Mouse (Mus musculus) cerebellum, postnatal 14 days (tissue): Measurements from ENCODE around the gene Mvb12b.

Experiments
- DNase-seq, 2 experiments: peaks; one replicate each; pipeline ENCODE4 v3.0.0; 2021; ENCODE audit warnings: mixed read lengths in 2 of 2

Mvb12b gene

DNA sequence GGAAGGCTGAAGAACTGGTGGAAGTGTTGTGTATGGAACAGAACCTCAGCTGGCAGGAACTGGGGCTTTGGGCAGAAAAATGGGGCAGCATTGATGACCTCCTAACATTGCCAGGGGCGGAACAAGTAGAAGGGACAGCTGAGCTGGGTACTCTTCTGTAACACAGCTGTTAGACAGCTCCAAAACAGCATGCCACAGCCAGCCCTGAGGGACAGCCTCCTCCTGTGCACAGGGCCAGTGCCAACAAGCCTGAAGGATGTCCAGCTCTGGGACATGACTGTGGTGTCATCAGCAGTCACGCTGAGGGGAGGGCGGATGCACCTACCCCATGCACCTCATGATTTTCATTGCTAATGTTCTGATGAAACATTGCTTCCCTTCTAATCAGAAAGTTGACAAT lies 78.7 kb downstream of the Mvb12b start:
- DNase-seq = no peak

- no peak for DNase-seq
Observed at GRCm38 (mm10) chr2:33808032-33808431, 79.7 kb downstream of the Mvb12b start.

DNA sequence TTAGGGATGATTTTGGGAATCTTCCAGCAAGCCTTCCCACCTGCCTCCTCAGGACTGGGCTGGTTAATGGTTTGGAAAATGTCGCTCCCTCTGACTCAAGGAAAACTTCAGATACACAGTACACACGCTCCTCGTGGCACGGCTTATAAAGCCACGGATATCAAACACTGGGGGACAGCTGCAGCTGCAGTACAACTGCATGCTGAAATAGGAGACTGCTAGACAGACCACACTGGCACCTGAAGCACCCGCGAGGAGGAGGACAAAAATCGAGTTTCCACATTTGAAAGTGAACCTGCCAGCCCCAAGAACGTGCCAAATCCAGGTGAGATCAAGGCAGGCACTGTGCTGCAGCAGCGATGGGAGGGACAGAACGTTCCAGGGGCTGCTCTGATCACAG lies 82.1 kb downstream of the Mvb12b start:
- no peak for DNase-seq

- DNase-seq = no peak
Observed at GRCm38 (mm10) chr2:33803717-33804214, 84.0 kb downstream of the Mvb12b start.

GRCm38 (mm10) chr2:33803083-33803615 lies 84.6 kb downstream of the Mvb12b start:
- no peak for DNase-seq

- no peak for DNase-seq
Observed at GRCm38 (mm10) chr2:33801760-33802159, 86.0 kb downstream of the Mvb12b start.

DNA sequence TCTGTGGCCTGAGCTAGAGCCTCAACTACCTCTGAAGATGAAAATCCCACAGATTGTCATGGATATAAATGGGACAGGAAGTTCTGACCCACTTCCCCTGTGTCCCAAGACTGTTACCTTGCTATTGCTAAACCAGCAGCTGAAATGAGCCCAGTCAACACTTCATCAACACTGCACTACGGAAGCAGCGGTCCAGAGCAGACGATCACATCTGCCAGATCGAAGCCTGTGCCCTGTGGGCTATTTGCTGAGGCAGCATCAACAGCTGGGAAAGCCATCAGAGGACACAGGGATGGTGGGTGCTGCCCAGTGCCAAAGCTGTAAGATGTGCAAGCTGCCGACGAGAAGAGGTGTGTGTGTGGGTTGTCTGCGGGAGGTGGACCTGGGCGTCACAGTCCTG lies 86.4 kb downstream of the Mvb12b start:
- DNase-seq = no peak

DNA sequence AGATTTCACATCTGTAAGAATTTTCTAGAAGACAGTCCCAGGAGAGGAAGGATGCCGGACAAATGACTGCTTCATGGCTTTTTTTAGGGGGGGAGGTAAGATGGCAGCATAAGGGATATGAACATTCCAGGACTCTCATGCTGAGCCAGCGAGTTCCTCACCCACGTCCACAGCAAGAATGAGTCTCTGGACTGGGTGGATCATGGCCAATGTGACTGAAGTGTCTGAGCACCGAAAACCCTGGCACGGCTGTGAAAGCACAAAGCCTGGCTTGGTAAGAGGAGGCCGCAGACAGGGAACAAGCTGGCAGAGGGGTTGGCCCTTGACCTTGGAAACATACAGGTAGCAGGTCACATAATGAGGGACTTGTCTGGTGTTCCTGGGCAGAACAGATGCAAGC lies 87.5 kb downstream of the Mvb12b start:
- DNase-seq = no peak

DNA sequence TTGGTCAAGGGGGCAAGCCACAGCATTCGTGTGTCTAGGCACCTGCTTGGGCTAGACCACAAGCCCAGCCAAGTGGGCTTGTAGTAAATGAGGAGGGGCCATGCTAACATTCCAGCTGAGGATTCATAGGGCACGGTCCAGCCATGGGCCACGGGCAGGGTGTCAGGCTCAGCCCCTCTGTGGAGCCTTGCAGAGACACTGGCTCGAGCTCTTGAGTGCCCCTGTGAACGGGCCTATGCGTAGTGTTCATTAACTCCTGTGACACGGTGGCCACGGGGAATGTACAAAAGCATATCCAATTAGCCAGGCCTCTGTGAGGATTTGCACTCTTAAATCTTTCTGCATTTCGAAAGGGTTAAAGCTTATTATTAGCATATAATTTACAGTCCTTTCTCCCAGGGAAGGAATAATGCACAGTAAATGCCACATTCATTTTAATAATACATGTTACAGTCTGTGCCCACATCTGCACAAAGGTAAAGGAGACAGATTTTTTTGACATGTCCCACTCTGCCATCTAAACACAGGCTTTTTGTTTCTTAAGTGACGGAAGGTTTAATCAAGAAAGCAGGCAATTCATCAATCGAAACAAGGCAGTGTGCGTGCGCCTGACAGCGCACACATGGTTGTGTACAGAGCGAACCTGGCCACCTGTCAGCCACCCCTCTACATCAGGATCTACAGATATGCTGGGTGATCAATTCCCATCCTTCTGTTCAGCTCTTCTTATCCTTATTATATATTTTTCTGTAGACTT lies 91.9 kb downstream of the Mvb12b start:
- no peak for DNase-seq

GRCm38 (mm10) chr2:33795001-33795580 lies 92.7 kb downstream of the Mvb12b start:
- DNase-seq = no peak

- peak; percentile 66 to 70 for DNase-seq
Observed at GRCm38 (mm10) chr2:33794483-33794882, 93.3 kb downstream of the Mvb12b start.

DNA sequence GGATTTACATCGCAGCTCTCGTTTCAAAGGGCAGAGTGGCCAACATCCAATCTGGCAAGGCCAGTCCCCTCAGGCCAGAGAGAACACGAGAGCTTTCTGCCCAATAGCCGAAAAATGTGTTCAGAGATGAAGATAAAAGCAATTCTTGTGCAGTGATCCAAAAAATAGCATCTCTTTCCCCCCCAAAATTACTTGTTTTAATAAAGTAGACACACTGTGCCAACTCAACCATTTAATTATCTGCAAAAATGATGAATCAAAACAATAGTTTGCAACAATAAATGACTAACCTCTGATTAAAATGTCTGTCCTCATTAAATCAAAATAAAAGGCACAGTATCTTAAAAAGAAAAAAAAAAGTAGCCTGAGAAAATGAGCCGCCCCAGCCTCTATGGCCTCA lies 97.4 kb downstream of the Mvb12b start:
- DNase-seq = no peak

- DNase-seq = no peak
Observed at GRCm38 (mm10) chr2:33789732-33790131, 98.0 kb downstream of the Mvb12b start.

DNA sequence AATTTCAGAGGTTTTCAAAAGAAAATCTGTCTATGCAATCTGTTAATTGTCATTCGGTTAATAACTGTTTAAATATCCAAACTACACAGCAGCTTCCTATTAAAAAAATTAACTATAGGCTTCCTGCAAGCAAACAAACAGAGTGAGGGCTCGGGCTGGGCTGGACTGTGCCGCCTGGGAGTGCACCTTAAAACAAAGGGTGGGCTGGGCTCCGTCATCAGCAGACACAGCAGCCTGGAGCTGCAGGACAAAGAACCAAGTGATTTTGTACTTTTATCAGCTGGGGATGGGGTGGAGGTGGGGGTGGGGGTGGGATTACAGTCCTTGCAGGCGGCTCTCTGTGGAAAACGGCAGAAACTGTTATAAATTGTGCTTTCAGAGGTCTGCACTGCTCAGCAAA lies 98.5 kb downstream of the Mvb12b start:
- DNase-seq = no peak

GRCm38 (mm10) chr2:33788851-33789250 lies 98.9 kb downstream of the Mvb12b start:
- no peak for DNase-seq

DNA sequence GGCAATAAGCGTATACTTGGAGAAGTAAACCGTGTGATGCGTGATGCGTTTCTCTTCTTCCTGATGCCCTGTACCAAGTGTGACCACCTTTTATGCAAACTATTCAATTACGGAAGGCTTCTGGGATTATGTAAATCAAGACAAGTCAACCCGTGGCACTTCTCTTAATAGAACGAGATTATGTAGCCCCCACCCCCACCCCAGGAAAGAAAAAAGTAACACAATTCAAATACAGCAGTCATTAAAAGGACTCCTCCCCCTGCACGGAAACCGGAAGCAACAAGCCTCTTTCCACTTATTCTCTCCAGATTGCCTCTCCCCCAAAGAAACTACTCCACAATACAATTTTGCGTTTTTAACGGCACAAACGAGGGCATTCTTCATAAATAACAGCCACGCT lies 99.6 kb downstream of the Mvb12b start:
- no peak for DNase-seq

DNA sequence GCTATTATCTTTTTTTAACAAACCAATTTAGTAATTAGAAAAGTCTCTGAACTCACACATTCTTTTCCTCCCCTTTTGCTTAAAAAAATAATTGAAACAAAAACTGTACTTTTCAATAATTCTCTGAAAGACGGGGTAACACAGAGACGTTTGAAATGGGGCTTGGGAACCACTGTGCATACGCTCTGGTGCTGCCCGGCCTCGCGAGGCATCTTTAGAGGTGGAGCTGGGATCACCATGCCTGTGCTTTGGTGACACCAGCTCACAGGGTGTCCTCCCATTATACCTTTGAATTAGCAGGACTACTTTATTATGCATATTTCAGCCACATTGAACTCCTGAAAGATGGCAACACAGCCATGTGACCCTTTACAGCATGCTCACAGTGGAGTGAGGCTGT lies 101.7 kb downstream of the Mvb12b start:
- no peak for DNase-seq

GRCm38 (mm10) chr2:33785596-33785995 lies 102.2 kb downstream of the Mvb12b start:
- DNase-seq = peak; percentile 78 to 80

DNA sequence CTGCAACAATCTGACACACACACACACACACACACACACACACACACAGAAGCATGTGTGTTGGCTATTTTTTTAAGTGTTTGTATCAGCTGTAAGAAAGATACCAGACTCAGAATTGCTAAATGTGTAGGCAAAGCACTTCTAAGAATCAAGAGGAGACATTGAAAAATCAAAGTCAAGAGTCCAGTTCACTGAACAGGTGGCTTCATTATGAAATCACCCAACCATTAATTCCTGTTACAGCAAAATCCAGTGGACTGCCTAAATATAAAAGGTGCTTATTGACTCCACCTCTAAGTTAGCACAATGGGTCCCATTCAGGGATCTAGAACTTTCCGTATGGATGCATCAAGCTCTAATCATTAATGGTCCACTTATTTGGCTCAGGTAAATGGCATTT lies 103.0 kb downstream of the Mvb12b start:
- DNase-seq = no peak

DNA sequence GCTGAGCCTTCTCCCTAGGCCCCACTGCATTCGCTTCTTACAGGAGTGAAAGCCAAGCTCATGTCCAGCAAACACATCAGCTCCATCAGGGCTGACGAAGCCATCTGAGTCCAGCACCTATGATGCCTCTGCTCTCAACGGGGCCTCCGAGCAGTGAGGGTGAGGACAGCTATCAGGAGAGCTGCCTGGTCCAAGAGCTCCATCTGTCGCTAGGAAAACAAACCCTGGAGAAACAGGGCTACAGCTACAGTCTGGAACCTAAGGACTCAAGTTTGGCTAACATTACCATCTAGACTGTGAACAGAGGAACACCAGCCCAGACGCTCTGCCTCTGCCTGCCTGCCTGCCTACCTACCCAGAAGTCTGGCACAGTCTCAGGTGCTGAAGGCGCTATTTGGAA lies 104.3 kb downstream of the Mvb12b start:
- DNase-seq = peak; percentile 38 to 61

DNA sequence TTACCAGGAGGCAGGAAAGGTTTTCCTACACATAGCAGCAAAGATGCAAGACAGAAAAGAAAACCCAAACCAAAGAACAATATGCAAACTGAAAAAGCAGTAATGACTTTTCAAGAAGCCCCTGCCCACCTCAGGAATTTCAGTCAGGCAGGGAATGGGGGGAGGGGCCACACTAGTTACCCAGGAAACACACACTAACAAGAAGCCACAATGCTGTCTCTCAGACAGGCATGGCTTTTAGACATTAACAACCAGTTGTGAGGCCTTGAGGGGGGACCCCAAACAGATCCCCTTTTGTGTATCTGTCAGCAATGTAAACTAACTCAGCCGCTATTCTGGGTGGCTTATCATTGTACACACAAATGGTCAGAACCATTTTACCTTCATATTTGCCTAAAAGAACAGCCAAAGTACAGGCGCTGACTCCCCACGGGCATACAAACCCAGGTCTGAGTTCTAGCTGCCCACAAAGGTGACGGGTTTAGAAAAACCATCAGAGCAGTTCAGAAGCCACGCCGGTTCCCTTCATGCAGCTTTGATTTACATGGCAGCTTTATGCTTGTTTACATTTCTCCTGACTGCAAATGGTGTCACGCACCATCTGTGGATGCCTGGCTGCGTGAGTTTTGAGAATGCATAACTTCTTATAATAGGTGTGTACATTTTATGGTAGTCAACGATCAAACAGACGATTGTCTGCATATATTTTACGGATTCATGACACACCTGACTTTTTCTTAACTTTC lies 105.9 kb downstream of the Mvb12b start:
- no peak for DNase-seq

- DNase-seq = peak; percentile 55 to 65
Observed at GRCm38 (mm10) chr2:33778466-33778865, 109.3 kb downstream of the Mvb12b start.

- no peak for DNase-seq
Observed at GRCm38 (mm10) chr2:33777051-33777450, 110.7 kb downstream of the Mvb12b start.

DNA sequence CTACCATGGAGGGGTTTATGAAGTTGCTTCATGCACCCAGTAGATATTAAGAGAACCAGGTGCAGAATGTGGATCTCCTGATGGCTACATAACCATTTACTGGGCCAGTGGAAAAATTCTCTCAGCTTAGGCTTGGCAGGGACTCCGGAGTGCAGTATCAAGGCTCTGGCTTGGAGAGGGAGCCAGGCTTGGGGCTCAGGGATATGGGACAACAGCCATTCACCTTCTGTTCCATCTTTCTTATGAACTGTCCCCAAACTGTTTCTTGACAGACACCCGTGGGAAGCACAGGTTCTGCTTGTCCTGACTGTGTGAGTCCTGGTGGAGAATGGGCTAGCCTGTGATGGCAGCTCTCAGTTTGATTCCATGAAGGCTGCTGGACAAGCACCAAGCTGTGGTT lies 112.9 kb downstream of the Mvb12b start:
- DNase-seq = no peak
